Mouse (Mus musculus) adrenal gland, adult 2 months (tissue): ENCODE results near the gene Tmc7. TPM values are rescaled to one million over a fixed set of nuclear protein-coding genes. Genes with fewer than 3 reads are reported as not detected.

Experiments used
- DNase-seq: peaks from one replicate; pipeline ENCODE4 v3.0.0; 2021
- polyA plus RNA-seq: library from polyadenylated mRNA; depleted of rRNA; stranded (reverse); fragments of >200 nt; gene quantifications from 2 replicates; pipeline ENCODE4 v1.2.3, GENCODE M21; 2012; rRNA removed
- total RNA-seq, 2 experiments: library from RNA; stranded (reverse); gene quantifications; 2 replicates each; pipeline ENCODE4 v1.2.3; 2021

Gene Tmc7
- total and polyA plus RNA-seq, 3 experiments: 0.20 to 0.69 (median 0.69) TPM

DNA sequence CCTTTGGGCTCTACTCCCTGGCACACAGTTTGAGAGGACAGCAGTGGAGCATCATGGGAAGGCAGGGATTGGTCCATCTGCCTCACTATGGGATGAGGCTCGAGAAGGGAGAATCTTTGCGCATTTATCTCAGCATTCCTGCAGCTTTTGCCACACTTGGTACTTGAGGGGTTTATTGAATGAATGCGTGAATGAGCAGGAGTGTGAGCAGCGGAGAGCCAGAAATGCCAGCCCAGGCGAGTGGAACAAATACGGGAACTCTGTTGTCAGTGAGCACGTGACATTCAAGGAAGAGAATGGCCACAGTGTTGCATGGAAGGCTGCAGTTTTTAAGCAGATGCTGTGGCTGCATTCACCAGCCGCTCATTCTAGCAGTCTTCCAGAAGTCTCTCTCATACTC lies 82.2 kb downstream of the Tmc7 start:
- DNase-seq: no peak

GRCm38 (mm10) chr7:118499784-118500435 lies 84.6 kb downstream of the Tmc7 start:
- no peak for DNase-seq

DNA sequence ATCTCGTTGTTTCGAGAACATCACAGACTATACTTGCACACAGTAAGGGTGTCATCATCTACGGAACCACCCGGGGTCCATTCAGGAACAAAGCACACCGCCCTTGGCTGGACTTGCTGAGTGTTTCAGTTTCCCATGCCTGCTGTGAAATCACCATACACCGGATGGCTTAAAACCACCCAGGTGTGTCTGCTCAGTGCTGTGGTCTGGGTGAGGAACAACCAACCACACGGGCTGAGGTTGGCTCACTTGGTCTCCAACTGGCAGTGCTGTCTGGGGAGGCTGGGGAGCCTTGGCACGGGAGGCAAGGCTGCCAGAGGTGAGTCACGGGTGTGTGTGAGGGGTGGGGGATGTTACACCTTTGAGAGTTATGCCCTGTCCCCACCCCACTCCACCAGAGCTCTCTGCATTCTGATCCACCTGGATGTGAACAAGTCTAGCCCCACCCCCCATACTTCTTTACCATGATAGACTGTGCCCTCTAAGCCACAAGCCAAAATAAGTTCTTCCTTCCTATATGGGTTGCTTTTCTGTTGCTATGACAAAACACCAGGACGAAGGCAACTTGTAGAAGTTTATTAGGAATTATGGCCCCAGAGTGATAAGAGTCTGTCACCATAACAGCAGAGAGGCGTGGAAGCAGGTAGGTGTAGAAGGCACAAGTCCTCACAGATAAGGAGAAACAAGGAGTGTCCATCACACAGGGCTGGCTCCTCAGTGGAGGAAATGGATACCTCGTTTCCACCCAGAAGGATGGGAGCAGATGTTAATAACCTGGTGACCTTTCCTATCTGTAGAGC lies 85.4 kb downstream of the Tmc7 start:
- DNase-seq: no peak

GRCm38 (mm10) chr7:118494892-118495579 lies 89.5 kb downstream of the Tmc7 start:
- DNase-seq: no peak

DNA sequence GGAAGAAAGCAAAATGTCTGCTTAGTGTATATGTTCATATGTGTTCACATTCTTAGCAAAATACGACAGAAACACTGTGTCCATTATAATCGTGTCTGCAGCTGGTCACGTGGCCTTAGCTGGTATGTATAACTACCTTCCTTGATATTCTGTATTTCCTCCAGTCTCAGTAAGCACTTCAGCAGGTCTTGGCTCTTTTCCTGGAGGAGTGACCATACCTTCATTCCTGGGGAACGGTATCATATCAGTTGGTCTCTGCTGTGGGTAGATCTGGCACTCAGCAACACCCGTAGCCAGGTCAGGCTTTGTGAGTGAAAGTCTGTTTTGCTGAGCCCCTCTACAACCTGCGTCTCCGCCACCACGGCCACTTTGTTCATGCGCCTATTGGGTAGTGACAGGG lies 90.6 kb downstream of the Tmc7 start:
- no peak for DNase-seq

DNA sequence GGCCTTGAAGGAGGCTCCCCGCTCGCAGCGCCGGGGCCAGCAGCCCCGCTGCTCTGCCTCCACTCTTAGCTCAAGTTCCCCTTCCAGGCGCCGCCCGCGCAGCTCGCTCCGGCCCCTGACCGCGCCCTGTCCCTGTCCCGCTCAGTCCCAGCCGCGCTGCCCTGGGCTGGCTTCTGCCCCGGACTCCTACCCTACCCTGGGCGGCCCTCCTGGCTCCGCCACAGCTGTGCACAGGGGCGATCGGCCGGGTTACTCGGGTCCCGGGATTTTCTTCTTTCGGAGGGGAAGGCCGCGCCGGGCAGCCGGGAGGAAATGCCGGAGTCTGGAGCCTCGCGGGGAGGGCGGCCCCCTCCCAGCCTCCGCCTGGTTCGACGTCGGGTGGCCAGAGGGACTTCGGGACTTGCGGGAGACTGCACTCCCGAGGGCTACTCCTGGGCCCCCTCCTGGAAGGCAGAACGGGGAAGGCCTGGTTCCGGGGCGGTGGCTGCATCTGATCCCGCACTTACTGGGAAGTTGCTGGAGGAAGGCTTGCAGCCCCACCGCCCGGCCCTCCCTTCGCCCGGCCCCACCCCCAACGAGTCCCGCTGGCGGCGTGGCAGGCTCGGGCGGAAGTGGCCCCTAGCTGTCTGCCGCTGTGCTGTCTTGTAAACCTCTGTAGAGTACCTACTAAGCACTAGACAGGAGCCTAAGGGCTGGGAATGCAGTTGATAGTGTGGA lies 92.9 kb downstream of the Tmc7 start, which contains the start of gene Itpripl2:
Itpripl2 (minus strand) TSS at position 545 of the 717 bp plus-strand sequence.
- DNase-seq: peak; percentile 90

- no peak for DNase-seq
These were observed 93.7 kb downstream of the Tmc7 start for GRCm38 (mm10) chr7:118490666-118491430.

GRCm38 (mm10) chr7:118489706-118490665 lies 94.5 kb downstream of the Tmc7 start:
- peak; percentile 12 for DNase-seq

GRCm38 (mm10) chr7:118488060-118488664 lies 96.4 kb downstream of the Tmc7 start:
- no peak for DNase-seq

DNA sequence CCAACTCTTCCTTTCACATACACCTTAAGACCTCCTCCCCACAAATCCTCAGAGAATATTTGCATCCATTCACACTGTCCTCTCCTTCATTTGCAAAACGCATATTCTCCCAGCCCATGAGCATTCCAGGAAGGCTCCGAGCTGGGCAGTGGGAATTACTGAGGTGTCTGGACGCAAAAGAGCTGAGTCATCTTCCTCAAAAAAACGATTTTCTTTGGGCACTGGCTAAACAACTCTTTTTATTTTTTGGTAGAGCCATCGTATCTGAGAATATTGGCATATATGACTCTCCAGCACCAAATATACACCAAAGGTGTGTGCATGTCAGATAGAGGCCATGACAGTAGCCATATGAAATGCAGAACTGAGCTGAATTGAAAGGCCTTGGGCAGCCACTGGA lies 97.6 kb downstream of the Tmc7 start:
- no peak for DNase-seq

Other genes with a start within 250 kb of the Tmc7 start
- gene Syt17, start 136.5 kb downstream of the Tmc7 start, total RNA-seq: 10 to 100 TPM in 1 of 2 experiments, 1 to 10 TPM in 1; 6.0 to 11.4 TPM
- gene Syt17, start 136.5 kb downstream of the Tmc7 start, polyA plus RNA-seq: 3.9 and 6.2 TPM in 2 replicates
- 10 to 100 TPM; 10.4 to 18.6 TPM for gene Itpripl2, start 92.8 kb downstream of the Tmc7 start, total RNA-seq
- 16.4 and 19.5 TPM in 2 replicates for gene Itpripl2, start 92.8 kb downstream of the Tmc7 start, polyA plus RNA-seq
- 10 to 100 TPM; 28.3 to 52.0 TPM for gene Coq7, start 51.4 kb downstream of the Tmc7 start, total RNA-seq
- gene Coq7, start 51.4 kb downstream of the Tmc7 start, polyA plus RNA-seq: 32.3 and 37.0 TPM in 2 replicates
- gene Tmc5, start 12.6 kb upstream of the Tmc7 start, total RNA-seq: not detected
- gene Tmc5, start 12.6 kb upstream of the Tmc7 start, polyA plus RNA-seq: 0.04 and 0.08 TPM in 2 replicates
- gene Gde1, start 121.0 kb upstream of the Tmc7 start, total RNA-seq: 100 to 1,000 TPM; 111 to 162 TPM
- gene Gde1, start 121.0 kb upstream of the Tmc7 start, polyA plus RNA-seq: 1,038 and 1,224 TPM in 2 replicates
- gene Ccp110, start 127.8 kb upstream of the Tmc7 start, total RNA-seq: 1 to 10 TPM; 4.6 to 7.5 TPM
- 0.85 and 0.93 TPM in 2 replicates for gene Ccp110, start 127.8 kb upstream of the Tmc7 start, polyA plus RNA-seq
- 10 to 100 TPM; 52.2 to 85.3 TPM for gene Vps35l, start 155.5 kb upstream of the Tmc7 start, total RNA-seq
- gene Vps35l, start 155.5 kb upstream of the Tmc7 start, polyA plus RNA-seq: 25.2 and 32.6 TPM in 2 replicates